Mouse (Mus musculus) mesoderm, embryonic 11.5 days (tissue): ENCODE measurements around the gene Dhrs1.

Source experiments
- DNase-seq: peaks from one replicate; pipeline ENCODE4 v3.0.0-alpha.2; 2012; ENCODE audit warnings: low read depth, low spot score

Dhrs1 gene

DNA sequence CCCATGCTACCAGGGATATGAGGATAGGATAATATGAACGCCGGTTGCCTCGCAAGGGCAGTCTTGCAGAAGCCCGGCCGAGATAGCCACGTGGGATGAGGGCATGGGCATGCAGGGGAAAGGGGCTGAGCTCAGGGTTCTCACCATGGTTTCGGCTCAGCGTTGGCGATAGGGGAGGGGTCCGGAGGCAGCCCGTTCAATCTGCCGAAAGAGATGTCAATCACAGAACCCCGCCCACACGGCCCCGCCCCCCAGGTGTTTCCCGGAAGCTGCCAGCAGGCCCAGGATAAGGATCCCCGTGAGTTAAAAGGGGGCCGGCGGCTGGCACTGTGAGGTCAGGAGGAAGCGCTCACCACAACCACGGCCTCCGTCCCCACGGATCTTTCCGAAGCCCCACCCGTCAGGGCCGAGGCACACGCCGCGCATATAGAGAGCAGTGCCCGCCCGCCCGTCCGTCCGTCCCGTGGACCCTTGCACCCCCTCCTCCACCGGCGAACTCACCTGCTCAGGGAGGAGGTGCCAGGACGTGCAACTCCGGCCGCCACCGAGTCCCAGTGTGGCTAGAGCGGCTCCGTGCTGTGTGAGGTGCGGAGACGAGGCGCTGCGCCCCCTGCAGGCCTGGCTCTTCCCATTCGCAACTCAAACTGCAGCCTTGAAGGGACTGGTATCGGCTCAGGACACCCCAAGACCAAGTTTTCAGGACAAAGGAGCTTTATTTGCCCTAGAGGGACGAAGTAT is 23.6 kb downstream of the Dhrs1 start, which contains the start of gene Rabggta:
Rabggta (minus strand) TSS at position 564 of the 738 bp plus-strand sequence.
- DNase-seq: peak; percentile 92

- DNase-seq: no peak
Observed at GRCm38 (mm10) chr14:55721076-55721475, 24.4 kb downstream of the Dhrs1 start.

DNA sequence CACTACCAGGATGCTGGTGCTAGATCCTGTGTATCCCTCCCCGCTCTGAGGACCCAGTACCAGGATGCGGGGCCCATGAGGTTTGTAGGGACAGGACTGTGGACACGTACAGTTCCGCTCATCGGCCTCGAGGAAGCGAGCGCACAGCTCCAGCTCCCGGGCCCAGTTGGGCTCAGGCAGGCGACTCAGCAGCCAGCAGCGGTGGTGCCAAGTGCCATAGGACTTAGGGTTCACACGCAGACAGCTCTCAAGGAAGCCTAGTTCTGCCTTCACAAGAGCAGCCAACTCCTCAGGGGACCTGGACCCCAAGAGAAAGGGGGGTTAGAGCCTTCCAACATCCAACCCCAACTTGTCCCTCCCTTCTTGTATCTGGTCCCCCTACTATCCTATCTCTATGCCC is 24.8 kb downstream of the Dhrs1 start:
- DNase-seq: no peak

DNA sequence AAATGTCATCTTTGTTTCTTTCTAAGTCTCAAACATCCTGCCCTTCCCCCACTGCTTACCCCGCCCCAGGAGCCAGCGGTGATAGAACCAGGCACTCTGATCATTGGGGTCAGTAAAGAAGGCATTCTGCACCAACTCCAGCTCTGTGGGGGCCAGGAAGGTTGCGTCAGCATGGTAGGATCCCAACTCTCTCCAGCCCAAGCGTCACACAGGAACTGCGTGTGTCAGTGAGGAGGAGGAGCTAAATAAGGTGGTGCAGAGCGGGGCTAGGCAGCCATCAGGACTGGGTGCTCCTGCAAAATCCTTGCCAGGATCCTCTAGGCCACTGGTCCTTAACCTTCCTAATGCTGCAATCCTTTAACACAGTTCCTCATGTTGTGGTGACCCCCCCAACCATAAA is 25.8 kb downstream of the Dhrs1 start:
- DNase-seq: no peak

DNA sequence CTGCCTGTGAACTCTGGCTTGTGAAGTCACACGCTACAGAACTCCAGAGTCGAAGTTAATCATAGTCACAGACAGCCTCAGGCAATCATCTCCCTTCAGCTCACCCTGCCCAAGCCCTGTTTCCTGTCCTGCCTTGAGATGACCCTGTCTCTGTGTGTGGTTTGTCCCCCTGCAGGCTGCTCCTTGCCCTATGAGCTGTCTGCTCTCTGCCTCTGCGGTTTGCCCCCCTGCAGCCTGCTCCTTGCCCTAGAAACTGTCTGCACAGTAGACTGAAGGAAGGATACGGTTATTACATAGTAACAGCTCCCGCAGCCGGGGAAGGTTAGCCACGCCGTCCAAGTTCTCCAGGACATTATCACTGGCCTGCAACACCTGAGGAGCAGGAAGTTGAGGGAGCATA is 28.6 kb downstream of the Dhrs1 start:
- no peak for DNase-seq

DNA sequence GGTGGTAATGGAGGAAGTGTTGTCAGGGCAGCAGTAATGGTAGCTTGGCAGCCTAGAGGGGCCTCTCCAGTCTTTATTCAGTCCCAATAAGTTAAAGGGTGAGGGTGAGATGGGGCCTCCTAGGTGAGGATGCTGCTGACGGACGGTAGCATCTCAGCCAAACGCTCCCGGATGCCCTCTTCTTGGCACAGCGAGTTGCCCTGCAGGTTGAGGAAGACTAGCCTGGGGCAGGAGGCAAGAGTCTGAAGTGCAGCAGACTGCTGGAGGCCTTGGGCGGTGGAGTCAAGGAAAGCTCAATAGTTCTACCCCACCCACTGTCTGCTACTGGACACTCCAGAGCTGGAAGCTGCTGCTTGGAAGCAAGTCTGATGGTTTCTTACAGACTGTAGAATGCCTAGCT is 29.2 kb downstream of the Dhrs1 start:
- DNase-seq: no peak

- no peak for DNase-seq
Observed at GRCm38 (mm10) chr14:55714893-55715292, 30.6 kb downstream of the Dhrs1 start.

DNA sequence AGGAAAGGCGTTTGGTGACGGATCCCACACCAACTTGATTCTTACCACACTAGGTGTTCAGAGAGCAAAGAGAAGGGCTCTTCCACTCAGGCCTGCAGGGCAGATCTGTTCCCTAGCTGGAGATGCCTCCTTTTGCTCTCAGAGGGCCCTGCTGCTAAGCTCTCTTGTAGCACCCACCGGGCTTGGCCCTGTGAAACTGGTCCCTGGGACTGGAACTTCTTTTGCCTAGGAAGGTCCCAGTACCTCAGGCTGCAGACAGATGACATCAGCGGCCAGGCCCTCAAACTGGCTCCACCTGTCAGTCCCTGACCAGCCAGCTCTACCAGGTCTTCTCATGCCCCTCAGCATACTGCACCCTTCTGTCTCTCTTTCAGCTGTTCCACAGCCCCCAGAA is 31.8 kb downstream of the Dhrs1 start, which contains the start of gene Tgm1:
Tgm1 (minus strand) TSS at position 198 of the 394 bp plus-strand sequence.
- DNase-seq: no peak

DNA sequence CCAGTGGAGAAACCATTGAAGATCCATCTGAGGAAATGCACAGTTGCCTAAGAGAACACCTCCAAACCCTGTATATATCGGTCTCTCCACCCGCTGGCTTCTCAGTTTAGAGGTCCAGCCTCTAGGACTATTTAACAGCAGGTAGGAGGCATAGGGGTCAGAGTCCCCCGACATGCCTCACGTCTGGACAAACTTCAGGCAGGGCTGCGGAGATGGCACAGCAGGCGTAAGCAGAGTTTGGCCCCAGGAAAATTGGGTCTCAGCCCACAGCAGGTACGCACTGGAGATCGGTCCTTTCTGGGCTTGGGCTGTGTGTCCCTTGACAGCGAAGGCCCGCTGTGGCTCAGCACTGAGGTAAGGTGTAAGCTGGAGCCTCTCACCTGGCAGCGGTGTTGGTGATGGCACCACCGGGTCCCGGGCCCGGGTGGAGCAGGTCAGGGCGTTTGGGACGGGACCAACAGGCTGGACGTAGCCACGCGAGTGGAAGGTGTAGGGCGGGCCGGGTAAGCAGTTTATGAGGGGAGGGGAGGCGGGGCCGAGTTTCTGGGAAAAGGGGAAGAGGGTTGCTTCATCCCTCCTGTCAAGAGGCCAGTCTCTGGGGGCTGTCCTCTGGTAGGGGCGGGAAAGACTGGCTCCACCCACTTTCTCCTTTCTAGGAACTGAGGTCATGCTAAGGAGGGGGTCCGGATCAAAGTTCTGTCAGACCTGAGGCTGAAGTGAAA is 32.3 kb downstream of the Dhrs1 start:
- DNase-seq: no peak

DNA sequence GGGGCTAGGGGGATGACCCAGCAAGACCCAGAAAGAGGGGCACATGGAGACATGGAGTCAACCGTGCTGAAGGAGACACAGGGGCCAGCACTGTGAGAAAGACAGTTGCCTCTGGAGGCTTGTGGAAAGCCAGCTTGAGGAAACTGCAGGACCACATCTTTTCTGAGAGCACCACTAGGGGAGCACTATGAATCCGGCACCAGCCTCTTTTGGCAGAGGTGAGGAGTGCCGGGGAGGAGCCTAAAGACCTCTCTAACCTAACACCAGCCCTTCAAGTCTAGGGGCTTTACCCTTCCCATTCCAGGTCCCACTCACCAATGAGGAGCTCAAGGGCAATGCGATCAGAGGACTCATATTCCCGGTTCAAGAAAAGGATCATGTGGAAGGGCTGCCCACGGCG is 33.7 kb downstream of the Dhrs1 start:
- DNase-seq: no peak

DNA sequence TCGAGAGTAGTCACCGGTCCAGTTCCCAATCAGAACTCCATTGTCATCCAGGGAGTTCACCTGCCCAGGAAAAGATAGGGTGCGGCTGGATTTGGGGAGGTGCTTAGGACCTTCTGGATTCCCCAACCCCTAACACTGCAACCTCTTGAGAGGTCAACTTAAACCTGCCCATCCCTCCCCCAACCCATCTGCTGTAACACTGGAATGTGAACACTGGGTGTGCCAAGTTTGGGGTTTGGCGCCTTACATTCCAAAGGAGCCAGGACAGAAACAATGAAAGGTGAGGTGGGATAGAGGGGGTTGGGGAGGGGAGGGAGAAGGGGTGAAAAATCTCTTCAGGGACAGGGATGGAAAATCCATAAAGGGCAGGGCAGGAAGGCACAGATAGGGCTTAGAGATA is 36.0 kb downstream of the Dhrs1 start:
- DNase-seq: no peak

GRCm38 (mm10) chr14:55707397-55707796 is 38.1 kb downstream of the Dhrs1 start:
- DNase-seq: no peak

GRCm38 (mm10) chr14:55706051-55706600 is 39.4 kb downstream of the Dhrs1 start:
- no peak for DNase-seq

- DNase-seq: no peak
Observed at GRCm38 (mm10) chr14:55702761-55703160, 42.7 kb downstream of the Dhrs1 start.

DNA sequence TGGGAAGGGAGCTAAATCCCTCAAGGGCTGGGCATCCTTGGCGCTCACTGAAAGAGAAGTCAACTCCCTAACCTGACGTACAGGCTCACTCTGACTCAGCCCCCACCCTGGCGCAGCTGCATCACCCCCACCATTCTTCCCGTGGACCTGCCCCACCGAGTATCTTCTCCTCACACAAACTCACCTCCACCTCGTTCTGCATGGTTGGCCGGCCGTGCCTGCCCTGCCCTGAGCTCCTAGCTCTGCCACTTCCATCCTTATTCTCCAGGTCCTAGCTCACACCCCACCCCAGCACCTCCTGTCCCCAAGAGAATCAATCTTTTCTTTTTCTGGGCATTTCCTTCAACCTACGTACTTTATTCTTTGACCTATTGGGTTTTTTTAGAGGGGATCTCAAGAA is 44.4 kb downstream of the Dhrs1 start:
- DNase-seq: no peak

DNA sequence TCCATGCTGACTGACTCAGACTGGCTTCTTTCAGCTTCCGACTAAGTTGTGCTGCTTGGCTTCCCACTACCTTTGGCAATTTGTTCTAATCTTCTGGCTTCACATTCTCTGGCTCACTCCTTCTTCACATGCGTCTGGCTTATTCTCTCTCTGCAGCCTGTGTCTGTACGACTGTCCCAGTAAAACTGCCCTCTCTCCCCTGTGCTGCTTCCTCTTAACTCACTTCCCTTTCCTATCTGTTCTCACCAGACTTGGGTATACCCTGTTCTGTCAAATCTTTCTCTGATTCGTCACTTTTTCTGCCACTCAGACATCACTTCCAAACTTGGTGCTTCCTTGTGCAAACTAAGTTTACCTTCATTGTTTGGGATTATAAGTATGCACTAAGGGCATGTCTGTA is 48.3 kb downstream of the Dhrs1 start:
- no peak for DNase-seq

GRCm38 (mm10) chr14:55689433-55689832 is 56.1 kb downstream of the Dhrs1 start:
- DNase-seq: no peak
